Mouse (Mus musculus): Measurements from ENCODE around the gene Grip2. TPM values are rescaled to one million over a fixed set of nuclear protein-coding genes. Genes with fewer than 3 reads are reported as not detected.

Grip2 gene
- 1 to 10 TPM; 1.2 to 1.7 TPM for total RNA-seq (2021)
- long read RNA-seq, experiment 1: 0 reads
- long read RNA-seq, experiment 2: 0 reads

DNA sequence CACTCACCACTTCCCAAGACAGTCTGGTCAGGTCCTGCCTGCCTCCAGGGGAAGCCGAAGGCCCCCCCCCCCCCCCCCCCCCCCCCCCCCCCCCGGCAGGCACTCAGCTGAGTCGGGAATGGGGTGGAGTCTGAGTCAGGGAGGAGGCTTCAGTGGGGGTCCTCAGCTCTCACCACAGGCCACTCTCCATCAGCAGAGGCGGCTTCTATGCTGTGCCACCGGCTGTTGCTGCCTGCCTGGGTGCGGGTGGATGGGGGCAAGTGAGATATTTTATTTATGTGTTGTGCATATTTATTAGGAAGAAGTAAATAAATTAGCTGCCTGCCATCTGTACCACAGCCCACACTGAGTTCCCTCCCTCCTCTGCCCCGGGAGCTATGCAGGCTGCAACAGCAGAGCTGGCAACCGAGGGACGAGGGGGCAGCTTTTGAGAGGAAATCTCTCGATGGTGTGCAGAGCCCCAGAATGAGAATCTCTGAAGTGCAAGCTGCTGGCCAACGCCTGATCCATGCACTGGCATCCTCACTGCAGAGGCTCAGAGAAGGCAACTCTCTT lies at the start of gene Grip2:
Gene Grip2, minus strand, starts transcription at position 235 of the 555 bp plus-strand sequence.
- no peak for DNase-seq

DNA sequence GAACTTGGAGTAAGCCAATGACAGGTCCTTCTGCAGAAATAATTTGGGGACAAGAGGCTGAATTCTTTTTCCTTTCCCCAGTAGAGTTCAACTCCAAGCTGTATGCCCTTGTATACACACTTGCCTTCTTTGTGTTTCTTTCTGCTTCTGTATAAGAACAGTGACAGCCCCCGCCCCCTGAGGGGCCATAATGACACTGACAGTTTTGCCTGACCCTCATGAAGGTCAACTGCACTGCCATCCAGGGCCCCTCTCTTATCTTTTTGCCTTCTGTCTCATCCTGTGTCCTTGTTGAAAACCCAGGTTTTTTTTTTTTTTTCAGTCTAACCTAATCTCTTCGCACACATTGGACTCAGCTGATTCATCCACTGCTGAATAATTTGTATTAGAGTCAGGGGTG lies 45.7 kb upstream of the Grip2 start:
- peak; percentile 57 to 66 for DNase-seq

DNA sequence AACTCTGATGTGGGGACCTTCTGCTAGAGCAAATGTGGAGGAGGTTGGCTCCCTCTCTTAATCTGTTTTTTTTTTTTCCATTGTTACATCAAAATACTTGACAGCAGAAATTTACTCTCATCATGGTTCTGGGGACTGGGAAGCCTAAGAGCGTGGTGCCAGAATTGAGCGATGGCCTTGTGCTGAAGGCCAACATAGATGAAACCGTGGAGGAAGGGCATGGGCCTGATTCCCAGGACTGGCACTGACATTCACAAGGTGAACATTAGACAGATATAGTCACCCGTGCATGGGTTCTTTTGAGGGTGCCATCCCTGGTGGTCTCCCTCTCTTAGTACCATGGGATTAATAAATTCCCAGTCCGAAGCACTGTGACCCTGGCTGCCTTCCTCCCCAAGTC lies 41.0 kb upstream of the Grip2 start:
- peak; percentile 70 to 78 for DNase-seq

DNA sequence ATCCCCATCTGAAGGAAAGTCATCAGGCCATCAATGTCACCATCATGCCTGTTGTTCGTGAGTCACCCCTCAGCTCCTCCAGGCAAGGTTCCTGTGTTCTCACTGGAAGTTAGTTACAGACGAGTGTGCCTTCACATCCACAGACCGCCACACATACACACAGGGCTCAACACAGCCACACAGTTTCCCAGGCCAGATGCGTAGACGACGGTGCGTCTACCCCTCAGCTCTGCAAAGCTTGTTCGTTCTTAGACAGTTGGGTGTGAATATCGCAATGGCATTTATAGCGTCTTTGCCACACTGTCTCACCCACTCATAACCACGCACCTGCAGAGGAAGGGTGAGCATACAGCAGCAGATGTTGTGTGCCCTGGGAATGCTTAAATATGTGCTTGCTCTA lies 38.6 kb upstream of the Grip2 start:
- no peak for DNase-seq

DNA sequence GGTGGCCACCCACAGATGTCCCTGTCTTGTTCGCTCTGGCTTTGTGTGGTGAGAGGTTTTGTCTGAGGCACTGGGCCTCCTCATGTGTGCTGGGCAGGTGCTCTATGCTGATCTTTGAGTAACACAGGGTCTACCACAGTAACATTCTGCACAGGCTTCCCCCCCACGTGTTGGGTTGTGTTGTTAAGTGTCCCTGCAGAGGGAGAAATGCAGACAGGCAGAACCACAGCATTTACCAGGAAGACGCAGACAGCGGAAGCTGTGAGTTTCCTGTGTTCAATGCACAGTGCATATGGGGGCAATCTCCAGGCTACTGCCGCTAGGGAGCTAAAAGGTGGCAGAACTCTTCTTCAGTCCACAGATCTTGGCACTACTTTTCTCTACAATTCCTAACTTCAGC lies 37.5 kb upstream of the Grip2 start:
- DNase-seq: no peak

DNA sequence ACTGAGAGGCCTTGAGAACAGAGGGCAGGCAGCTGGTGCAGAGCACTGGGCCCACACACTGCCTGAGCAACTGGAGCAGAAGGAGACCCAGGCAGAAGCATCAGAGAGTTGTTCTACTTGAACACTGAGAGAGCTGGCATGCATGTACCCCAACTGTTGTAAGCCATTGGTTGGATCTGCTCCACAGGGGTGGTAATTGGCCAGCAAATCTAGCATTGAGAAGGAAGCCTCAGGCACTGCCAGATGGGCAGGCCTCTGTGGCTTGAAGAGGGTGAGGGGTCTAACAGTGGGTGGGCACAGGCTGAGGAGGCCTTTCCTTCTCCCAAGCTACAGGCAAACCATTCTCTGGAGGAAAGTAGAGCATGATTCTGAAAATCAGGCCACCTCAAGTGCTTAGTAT lies 35.8 kb upstream of the Grip2 start:
- no peak for DNase-seq

DNA sequence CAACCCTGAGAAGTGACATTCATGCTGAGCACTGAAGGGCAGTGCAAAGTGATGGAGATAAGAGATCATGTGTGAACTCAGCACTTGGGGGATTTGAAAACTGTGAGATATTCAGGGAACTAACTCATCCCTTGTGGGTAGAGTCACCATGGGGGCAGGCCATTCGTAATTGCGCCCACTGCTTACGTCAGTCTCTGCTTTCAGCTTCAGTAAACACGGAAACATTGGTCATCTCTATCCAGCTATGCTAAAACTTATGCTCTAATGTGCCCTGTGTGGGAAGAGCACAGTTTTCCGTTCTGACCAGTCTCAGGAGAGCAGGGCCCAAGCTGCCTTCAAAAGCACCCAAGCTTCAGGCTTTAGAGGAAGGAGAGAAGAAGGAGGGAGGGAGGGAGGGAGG lies 31.3 kb upstream of the Grip2 start:
- no peak for DNase-seq

DNA sequence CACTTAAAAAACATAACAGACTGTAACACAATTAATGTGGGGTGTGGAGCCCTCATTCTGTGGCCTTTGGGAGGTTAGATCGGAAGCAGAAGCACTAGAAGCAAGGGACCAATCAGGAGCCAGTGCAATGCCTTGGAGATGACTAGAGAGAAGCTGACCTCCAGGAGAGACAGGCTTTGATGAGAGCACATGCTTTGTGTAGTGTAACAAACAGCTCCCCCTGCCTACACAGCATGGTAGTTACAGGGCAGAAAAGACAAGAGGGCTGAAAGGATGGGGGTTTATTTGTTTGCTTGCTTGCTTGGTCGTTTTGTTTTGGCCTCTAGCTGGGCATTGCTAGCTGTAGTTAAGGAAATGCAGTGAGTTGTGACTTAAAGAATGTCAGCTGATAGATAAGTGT lies 25.5 kb upstream of the Grip2 start:
- peak; percentile 31 to 55 for DNase-seq

DNA sequence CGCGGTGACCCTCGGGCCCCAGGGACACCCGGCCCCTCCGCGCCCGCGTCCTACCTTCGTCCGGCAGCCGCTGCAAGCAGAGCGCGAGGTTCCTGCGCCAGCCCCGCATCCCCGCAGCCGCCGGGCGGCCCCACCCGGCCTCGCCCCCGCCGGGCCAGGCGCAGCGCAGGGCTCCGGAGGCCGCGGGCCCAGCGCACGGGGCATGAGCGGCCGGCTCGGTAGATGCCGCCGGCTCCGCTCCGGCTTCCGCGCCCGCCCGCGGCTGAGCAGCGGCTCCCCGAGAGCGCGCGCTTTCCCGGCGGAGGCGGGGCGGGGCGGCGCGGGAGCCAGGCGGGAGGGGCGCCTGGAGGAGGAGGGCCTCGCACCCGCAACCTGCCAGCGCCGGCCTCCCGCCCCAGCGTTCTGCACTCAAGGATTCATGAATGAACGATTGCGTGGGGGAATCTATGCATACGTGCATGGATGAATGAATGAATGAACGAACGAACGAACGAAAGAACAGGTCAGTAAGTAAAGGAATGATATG lies 16.6 kb upstream of the Grip2 start:
- DNase-seq: peak in 1 of 2 experiments; percentile 41

DNA sequence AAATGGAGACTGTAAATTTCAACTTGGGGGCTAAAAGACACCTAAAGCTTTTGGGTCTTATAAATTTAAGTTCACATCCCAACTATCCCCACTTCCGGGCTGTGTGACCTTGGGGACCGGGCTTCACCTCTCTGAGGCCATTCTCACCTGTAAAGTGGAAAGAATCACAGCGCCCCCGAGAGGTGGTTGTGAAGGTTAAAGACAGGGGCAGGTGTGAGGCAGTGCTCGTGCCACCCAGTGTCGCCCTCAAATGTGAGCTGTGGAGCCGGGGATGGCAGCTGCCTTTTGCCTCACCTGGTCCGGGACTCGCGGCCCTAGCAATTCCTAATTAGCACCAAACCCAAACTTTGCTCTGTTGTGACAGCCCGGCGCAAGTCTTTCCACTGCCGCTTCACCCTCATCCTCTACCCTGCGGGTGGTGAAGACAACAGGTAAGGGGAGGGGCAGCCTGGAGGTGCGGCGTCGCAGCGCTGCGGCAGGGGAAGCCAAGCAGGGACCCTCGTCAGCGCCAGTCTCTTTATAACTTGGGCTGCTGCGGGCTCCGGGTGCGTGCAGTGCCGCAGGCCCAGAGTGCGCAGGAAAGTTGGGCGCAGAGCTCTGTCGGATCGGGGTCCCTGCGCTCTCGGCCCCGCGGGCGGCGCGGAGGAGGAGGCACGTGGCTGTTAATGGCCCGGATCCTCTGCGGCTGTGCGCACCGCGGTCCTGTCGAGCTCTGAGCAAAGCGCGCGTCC lies 16.0 kb upstream of the Grip2 start:
- peak in 1 of 2 experiments; percentile 33 for DNase-seq

DNA sequence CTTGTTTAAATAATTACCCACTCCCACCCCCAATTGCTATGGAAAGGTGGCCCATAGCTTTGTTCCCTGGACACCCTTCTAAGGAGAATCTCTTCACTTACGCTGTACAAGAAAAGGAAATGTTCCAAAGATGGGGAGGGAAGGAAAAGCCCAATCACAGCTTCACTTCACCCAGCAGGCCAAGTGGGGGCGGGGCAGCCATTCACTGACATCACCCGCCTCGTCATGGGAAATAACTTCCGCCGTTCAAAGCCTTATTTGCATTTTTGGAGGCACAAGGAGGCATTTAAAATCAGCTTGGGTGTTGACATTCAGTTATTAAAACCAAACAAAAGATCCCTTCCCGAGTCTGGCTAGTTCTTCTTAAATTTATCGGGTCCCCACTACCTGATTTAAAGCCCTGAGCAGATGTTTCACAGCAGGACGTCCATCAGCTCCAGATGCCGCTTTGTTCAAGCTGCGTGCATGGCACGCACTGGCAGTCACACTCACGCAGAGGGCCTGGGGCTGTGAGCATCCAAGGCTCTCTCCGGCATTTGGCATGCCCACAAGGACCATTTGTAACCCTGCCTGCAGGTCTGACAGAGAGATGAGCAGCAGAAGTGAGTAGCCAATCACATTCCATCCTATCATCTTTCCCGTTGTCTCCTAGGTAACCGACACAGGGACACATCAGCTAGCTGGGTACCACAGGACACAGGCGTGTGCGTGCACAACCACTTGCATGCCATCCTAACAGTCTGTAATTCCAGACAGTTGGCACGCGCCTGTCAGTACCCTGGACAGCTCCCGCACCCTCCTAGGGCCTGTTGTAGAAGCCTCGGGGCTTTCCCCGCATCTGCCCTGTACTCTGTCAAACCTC lies 12.2 kb upstream of the Grip2 start:
- peak; percentile 84 to 86 for DNase-seq

DNA sequence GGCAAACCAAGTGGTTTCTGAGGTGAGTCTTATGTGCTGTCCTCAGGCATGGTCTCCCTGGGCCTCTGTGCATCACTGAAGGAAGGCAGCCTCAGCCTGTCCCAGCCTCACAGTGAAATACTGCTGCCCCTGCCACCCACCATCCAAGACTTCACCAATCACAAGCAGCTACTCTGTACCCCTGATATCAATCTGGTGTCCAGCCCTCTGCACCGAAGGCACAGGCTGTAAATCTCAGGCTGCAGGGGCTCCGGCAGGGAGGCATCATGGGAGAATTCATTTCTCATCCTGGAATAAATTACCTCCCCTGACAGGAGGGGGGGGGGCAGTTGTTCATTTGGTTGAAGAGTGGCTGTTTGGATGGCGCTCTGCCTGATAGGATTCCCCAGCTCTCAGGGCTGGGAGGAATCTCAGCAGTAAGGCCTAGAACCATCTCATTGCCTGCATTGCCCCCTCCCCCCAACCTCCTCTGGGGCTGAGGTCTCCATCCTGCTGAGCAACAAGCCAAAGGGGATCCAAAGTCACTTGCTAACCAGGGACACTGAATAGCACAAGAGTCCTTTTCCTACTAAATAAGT lies 5.9 kb upstream of the Grip2 start:
- no peak for DNase-seq

DNA sequence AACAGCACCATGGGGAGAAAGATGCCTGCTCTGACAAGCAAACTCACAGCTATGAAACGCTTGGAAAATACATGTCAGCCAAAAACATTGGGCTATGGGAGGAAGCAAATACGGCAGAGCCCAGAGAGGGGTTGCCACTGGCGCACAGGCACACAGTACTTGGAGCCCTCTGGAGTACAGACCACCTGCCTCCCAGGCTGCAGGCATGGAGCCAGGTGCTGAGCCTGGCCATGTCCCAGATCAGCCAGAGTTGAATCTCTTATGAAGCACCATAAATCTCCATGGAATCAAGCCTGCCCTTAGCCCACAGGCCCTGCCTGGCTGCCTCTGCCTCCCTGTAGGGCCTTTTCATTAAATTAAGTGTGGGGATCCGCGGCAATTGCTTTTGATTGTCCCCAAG lies 876 bp upstream of the Grip2 start:
- DNase-seq: no peak

DNA sequence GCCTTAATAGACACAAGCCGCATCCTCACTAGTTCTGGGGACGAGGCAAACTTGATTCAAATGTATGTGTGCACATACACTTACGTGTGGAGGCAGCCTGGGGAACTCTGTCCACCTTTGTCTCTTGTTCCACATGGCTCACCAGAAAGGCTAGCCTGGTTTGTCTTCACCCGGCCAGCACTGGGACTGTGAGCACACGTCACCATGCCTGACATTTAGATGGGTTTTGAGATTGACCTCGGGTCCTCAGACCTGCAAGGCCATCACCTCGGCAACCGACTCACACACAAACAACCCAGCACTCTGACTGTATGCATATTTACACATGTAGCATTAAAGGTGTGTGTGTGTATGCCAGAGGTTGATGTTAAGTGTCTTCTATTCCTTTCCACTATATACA lies 8.8 kb downstream of the Grip2 start:
- peak; percentile 54 to 60 for DNase-seq

DNA sequence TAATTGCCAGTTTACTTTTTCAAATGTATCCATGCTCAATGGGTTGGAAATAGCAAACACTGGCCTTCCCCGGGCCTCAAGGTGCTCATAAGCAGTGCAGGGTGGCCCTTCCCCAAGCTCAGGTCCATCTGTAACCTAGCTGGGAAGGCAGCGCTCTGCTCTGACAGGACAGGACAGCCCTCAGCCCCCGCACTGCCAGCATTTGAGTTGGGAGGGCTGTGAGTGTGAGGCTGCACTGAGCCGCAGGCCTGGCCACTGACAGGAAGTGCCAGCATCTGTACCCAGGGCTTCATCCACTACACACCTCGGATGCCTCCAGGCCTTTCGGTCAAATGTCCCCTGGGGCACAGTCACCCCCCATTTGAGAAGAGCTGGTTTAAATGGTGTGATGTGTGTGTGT lies 11.1 kb downstream of the Grip2 start:
- no peak for DNase-seq

DNA sequence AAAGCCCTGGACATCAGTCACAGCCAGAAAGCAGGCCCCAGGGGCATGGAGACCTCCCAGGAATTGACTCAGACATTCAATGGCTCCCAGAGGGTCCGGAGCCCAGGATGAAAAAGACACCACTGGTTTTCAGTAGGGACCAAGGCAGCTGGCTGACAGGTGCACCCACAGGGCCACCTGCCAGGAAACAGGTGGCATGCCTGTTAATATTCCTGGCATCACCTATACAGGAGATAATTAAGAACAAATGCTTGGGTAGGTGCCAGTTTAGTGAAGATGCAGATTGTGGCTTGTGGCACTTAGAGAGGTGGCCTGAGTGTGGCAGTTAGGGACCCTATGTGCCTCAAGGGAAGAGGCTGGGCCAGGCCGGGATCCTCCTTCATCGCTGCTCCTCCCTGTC lies 13.4 kb downstream of the Grip2 start:
- DNase-seq: no peak

DNA sequence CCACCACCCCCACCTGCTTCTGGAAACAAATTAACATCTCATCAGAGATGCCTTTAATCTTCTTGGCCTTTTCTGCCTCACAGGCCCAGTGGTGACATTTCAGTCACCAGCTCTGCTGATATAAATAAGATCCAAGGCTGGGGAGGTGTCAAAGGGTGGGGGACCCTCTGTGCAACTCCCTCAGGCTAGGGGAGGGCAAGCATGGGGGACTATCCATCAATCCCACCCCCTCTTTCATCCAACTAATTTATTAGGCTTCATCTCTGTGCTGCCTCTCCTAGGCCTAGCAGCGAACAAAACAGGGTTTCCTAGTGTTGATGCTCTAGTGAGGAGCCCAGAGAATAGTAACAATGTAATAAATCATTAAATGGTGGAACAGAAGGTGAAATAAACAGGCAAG lies 17.0 kb downstream of the Grip2 start:
- DNase-seq: no peak

DNA sequence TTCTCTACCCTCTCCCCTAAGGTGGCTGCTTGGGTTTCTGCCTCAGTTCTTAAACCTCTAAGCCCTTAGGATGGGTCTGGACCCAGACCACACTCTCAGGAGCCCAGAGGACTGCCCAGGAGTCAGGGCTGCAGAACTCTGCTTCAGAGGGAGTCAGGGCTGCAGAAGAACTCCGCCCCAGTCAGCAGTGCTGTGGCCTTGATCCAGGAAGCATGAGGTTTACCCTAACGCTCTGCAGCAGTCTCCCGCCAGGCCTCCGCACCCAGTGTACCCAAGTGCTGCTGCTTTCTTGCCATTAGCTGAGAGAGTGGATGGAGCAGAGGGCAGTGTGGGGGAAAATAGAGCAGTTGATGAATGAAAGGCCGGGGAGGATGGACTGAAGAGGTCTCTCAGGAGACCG lies 19.0 kb downstream of the Grip2 start:
- DNase-seq: peak; percentile 46 to 58

DNA sequence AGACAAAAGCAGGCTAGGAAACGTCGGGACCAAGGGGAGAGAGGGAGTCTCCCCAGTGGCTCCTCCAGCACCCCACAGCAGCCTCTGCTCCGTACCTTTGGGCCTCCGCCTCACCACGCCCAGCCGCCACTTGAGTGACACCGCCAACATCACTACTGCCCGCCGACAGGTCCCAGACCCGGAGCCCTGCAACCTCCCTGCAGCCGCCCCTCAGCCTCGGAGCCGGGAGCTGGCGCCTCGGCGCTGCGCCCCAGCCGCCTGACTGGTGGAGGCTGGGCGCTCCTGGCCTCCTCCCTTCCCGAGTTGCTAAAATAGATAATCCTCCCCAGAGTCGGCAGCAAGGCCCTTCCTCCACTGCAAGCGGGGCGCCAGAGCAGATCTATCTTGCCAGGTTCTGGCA lies 19.9 kb downstream of the Grip2 start:
- DNase-seq: peak in 1 of 2 experiments; percentile 18

DNA sequence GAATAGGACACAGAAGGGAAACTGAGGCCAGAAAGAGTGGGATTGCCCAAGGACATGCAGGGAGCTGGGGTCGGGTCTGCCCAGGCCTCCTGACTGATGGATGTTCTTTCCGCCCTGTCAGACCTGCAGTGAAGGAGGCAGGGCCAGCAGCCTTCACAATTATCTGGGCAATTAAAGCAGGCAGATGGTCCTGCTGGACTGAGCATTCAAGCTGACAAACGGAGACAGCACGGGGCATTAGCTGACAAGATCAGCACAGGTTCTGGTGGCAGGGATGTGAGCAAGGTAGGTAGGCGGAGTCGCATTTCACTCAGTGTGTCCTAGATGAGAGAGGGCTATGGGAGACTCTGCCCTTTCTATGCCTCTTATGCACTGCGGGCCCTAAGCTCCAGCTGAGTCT lies 22.9 kb downstream of the Grip2 start:
- DNase-seq: no peak

DNA sequence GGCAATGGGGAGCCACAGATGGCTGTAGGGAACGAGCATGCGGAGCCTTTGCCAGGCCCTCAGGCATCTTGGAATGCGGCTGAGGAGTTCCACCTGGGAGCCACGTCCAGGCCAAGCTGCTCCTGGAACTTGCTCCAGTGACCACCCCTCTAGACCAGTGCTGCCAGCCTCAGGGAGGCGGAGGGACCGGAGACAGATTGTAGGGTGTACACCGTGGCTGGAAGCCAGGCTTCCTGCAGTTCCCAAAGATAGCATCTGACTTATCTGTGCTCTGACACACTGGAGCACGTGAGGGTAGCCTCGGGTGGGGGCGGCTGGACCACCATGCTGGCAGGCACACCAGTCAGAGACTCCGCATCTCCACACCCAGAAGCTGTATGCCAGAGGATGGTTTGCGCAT lies 28.6 kb downstream of the Grip2 start:
- no peak for DNase-seq

DNA sequence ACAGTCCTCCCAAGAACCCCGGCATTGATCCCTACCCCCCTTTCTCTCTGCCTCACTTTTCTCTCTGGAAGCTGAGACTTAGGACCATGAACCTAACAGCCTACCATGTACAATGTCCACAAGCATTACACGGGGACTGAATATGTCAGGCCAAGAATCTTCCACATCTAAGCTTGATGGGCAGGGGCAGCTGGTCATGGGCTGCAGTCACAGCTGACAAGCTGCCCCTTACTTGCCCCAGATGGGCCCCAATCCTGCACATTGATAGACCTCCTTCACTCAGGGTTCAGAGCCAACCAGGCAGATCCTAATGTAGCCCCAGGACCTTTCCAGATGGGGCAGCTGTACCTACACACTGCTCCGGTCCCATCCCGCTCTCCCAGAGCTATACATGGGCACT lies 30.3 kb downstream of the Grip2 start:
- DNase-seq: no peak

DNA sequence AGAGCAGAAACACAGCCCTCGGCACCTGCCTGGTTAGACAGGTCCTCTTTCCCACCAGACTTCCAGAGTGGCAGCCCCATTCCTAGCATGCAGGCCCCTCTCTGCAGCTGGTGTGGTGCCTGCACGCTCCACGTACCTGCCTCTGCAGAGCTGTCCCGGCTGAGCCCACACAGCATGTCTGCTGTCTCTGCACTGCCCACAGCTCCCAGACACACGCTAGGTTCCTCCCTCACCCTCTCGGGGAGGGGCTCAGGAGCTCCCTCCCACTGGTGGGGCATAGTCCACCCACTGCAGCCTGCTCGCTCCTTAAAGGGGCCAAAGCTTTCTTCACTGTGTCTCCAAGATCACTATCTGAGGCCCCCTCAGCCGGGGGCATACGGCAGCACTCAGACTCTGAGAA lies 31.0 kb downstream of the Grip2 start:
- no peak for DNase-seq

Measured in adrenal gland, postnatal 36 days (tissue).